Mouse (Mus musculus) megakaryocyte progenitor cell, adult 5-6 weeks (primary cell): Measurements from ENCODE around the gene Gm10803. TPM values are rescaled to one million over a fixed set of nuclear protein-coding genes. Genes with fewer than 3 reads are reported as not detected.

ENCODE experiments used
- ATAC-seq: replicated peaks from 2 replicates; pipeline ENCODE4 v1.8.0; 2016; ENCODE audit warnings: mild to moderate bottlenecking, moderate TSS enrichment, inconsistent platforms; ENCODE audit not compliant: poor library complexity
- total RNA-seq, 2 experiments: library from RNA; stranded (forward) in 1 of 2; stranded (reverse) in 1 of 2; fragments of 157-497, 149-512 nt in 1 of 2; fragments of 200-1000 nt in 1 of 2; gene quantifications; 2 replicates each; pipeline versions ENCODE4 v1.2.3 to v1.2.4; 2015 to 2017

Gm10803 gene
- total RNA-seq, 2 experiments from 2014 or later = not detected

- ATAC-seq = no peak
These were observed 31.3 kb downstream of the Gm10803 start for GRCm38 (mm10) chr2:93591706-93592105.

DNA sequence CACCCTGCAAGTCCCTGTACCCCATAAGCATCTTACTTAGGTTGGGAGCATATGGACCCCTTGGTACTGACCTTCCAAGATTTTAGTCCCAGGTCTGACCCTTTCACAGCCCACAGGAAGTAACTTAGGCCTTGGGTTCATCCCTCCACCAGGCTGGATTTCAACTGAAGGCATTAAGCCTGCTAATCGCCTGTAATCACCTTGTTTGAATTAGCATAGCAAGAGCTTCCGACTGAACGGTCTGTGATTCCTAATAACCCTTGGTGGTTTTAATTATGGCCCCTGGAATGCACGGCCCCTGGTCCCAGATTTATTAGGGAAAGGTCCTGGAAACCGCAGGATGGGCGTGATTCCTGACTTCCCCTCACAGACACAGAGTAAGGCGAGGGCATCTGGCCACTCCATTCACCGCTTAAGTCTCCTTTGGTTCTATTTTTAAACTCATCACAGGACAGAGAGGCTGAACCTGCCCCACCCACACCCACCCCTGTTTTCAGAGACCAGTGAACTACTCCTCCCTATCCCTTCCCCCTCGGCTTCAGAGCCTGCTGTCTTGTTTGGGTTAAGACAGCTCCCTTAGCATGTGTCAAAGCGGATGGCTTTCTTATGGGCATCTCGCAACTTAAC, 31.9 kb downstream of the Gm10803 start:
- ATAC-seq = no peak

DNA sequence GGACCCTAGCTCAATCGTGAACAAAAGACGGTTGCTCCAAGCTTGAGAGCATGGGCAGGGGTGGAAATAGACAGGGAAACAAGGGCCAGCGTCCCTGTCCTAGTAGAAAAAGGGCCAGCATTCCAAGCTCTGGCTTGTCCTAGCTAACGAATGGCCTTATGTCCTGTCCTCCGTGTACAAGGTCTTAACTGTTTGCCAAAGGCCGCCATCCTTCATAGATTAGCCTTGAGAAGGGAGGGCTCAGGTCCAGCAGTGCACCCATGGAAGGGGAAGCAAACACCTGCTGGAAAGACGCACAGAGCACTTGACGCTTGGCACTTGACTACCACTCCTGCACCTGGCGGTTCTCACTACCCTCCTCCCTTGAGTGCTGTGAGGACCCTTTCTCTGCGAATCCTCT, 32.8 kb downstream of the Gm10803 start:
- no peak for ATAC-seq

- ATAC-seq = no peak
These were observed 36.8 kb downstream of the Gm10803 start for GRCm38 (mm10) chr2:93597145-93597544.

GRCm38 (mm10) chr2:93599731-93600130, 39.4 kb downstream of the Gm10803 start:
- ATAC-seq = no peak

DNA sequence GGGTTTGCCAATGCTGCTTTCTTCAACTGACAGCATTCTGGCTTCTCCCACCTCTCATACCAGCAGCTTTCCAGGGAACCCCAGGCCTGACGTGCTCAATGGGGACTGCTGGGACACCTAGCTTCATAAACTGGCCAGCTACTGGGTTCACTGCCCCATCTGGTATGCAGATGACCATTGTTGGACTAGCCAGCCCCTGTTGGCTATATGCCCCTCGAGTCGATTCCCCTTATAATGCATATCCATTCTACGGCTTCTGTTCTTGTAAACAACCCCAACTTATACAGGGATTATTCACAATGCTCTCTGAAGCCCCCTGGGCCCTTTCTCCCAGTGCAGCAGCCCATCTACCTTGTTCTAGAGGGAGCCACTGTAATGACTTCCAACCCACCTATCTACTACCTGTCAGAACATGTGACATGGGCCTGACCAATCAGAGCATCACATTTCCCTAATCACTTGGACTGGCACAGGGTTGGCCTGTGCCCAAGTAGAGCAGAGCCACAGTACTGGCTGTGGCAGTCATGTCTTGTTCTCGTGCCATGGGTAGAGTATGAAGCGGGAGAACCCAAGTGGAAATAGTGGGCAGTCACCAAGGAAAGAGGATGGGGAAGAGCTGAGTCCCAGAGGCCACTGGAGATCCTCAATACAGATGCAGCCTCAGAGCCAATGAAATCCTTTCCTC, 44.4 kb downstream of the Gm10803 start:
- no peak for ATAC-seq

GRCm38 (mm10) chr2:93608800-93609199, 48.4 kb downstream of the Gm10803 start:
- ATAC-seq = no peak

GRCm38 (mm10) chr2:93613020-93613419, 52.7 kb downstream of the Gm10803 start:
- no peak for ATAC-seq

Other genes starting within 250 kb of the Gm10803 start
- 0.39 TPM in 1 of 2 replicates, not detected in the other for gene Tspan18, start 226.1 kb upstream of the Gm10803 start, total RNA-seq (2015)
- not detected in 2 replicates for gene Tspan18, start 226.1 kb upstream of the Gm10803 start, total RNA-seq (2017)
- gene Cd82, start 97.4 kb upstream of the Gm10803 start, total RNA-seq (2015) = 15.0 and 20.2 TPM in 2 replicates
- gene Cd82, start 97.4 kb upstream of the Gm10803 start, total RNA-seq (2017) = 23.9 and 31.2 TPM in 2 replicates
- gene Alx4, start 81.8 kb downstream of the Gm10803 start, total RNA-seq (2015) = not detected in 2 replicates
- not detected in 2 replicates for gene Alx4, start 81.8 kb downstream of the Gm10803 start, total RNA-seq (2017)